Mouse (Mus musculus) liver, embryonic 18 days (tissue): Measurements from ENCODE around the gene Gpx6. TPM values are rescaled to one million over a fixed set of nuclear protein-coding genes. Genes with fewer than 3 reads are reported as not detected.

Experiments used
- polyA plus RNA-seq: library from polyadenylated mRNA; depleted of rRNA; stranded (reverse); fragments of >200 nt; gene quantifications from 2 replicates; pipeline ENCODE4 v1.2.3, GENCODE M21; 2012; rRNA removed

Gene Gpx6
- not detected in 2 replicates for polyA plus RNA-seq

GRCm38 (mm10) chr13:21311926-21312325 is at the start of gene Gpx6:
Gpx6 (plus strand) TSS chr13:21312125.

GRCm38 (mm10) chr13:21292631-21293030 is 19.3 kb upstream of the Gpx6 start, which contains the start of gene Gpx5:
Gpx5 (minus strand) TSS chr13:21292731.

GRCm38 (mm10) chr13:21346610-21347009 is 34.7 kb downstream of the Gpx6 start, which contains the start of gene Olfr1367:
Olfr1367 (plus strand) TSS chr13:21346910.

DNA sequence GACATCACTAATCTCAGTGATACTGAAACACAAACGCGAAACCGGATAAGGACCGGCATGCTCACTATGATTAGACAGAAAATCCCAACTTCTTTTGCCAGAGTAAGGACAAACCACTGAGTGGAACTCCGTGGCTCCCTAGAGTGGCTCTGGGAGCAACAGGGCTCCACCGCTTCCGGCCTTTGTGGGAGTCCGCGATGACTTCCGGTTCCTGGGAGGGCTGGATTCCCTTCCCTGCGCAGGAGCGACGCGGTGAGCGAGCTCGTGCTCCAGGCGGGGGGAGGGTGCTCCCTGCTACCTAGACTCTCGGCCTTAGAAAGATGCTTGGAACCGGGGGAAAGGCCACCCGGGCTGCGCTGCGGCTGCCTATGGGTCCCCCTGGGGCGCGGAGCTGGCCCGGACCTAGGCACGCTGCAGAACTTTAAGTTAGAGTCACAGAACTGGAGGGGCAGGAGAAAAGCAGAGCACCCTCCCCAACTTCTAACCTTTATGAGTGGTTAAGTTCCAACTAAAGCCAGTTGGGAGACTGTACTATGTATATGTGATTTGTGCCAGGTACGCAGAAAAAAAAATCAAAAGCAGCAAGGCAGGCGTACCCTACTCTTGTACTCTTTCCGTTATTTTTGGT is 50.8 kb downstream of the Gpx6 start, which contains the start of gene Zscan12:
Gene Zscan12 (plus strand): TSS at position 200 of the 628 bp plus-strand sequence.

Other genes with a start within 250 kb of the Gpx6 start
- gene Olfr1370, start 237.2 kb upstream of the Gpx6 start, polyA plus RNA-seq, result not detected in 2 replicates
- not detected in 2 replicates for gene Olfr1369-ps1, start 200.6 kb upstream of the Gpx6 start, polyA plus RNA-seq
- not detected in 2 replicates for gene Olfr263, start 182.5 kb upstream of the Gpx6 start, polyA plus RNA-seq
- gene Olfr1368, start 166.3 kb upstream of the Gpx6 start, polyA plus RNA-seq, result not detected in 2 replicates
- gene Trim27, start 132.7 kb upstream of the Gpx6 start, polyA plus RNA-seq, result 22.8 and 23.6 TPM in 2 replicates
- gene Gpx5, start 19.4 kb upstream of the Gpx6 start, polyA plus RNA-seq, result not detected in 2 replicates
- gene Olfr1367, start 34.8 kb downstream of the Gpx6 start, polyA plus RNA-seq, result not detected in 2 replicates
- gene Zscan12, start 50.7 kb downstream of the Gpx6 start, polyA plus RNA-seq, result 2.2 and 2.4 TPM in 2 replicates
- gene Zkscan3, start 90.6 kb downstream of the Gpx6 start, polyA plus RNA-seq, result 29.4 and 29.5 TPM in 2 replicates
- gene Pgbd1, start 128.9 kb downstream of the Gpx6 start, polyA plus RNA-seq, result 0.76 and 0.79 TPM in 2 replicates
- 22.7 and 24.7 TPM in 2 replicates for gene Zscan26, start 141.6 kb downstream of the Gpx6 start, polyA plus RNA-seq
- 0.24 and 0.43 TPM in 2 replicates for gene Nkapl, start 156.4 kb downstream of the Gpx6 start, polyA plus RNA-seq
- gene Zkscan4, start 166.8 kb downstream of the Gpx6 start, polyA plus RNA-seq, result 0.22 and 0.26 TPM in 2 replicates
- not detected in 2 replicates for gene Gm10065, start 167.3 kb downstream of the Gpx6 start, polyA plus RNA-seq
- gene AK157302, start 183.1 kb downstream of the Gpx6 start, polyA plus RNA-seq, result 0.34 and 0.50 TPM in 2 replicates
- gene Gm11273, start 189.3 kb downstream of the Gpx6 start, polyA plus RNA-seq, result 5.1 and 11.2 TPM in 2 replicates
- gene Zkscan8, start 219.0 kb downstream of the Gpx6 start, polyA plus RNA-seq, result 2.0 and 2.3 TPM in 2 replicates
- gene Olfr1366, start 230.7 kb downstream of the Gpx6 start, polyA plus RNA-seq, result not detected in 2 replicates
- gene Olfr1535, start 247.8 kb downstream of the Gpx6 start, polyA plus RNA-seq, result not detected in 2 replicates